Mouse (Mus musculus) midbrain, embryonic 13.5 days (tissue): ENCODE results near the gene Samd14. TPM values are rescaled to one million over a fixed set of nuclear protein-coding genes. Genes with fewer than 3 reads are reported as not detected.
"Not testable (repeated sequence)": the region's sequence is repeated elsewhere in the genome, so short reads cannot be mapped to it uniquely, and the experiment has no call there.

ENCODE experiments used
- ATAC-seq: fragments of 200-750 bp; cut with Nextera tagmentation; 2 replicates; pipeline ENCODE4 v1.8.0; 2017; ENCODE audit warnings: mild to moderate bottlenecking, moderate TSS enrichment, moderate library complexity
- H3K27ac ChIP-seq: fragments of 300-500 bp; sonication (generic); 2 replicates; pipeline ENCODE4 v1.5.1; 2015; ENCODE audit warnings: inconsistent platforms, mild to moderate bottlenecking, moderate library complexity
- H3K27me3 ChIP-seq: fragments of 300-500 bp; sonication (generic); 2 replicates; pipeline ENCODE4 v1.6.1; 2015; ENCODE audit warnings: mild to moderate bottlenecking, inconsistent platforms
- H3K36me3 ChIP-seq: fragments of 300-500 bp; sonication (generic); 2 replicates; pipeline ENCODE4 v1.6.1; 2015; ENCODE audit warnings: mild to moderate bottlenecking, inconsistent platforms
- H3K4me1 ChIP-seq: fragments of 300-500 bp; sonication (generic); replicated peaks from 2 replicates; pipeline ENCODE4 v1.6.1; 2015; ENCODE audit warnings: inconsistent platforms
- H3K4me2 ChIP-seq: fragments of 300-500 bp; sonication (generic); replicated peaks from 2 replicates; pipeline ENCODE4 v1.6.1; 2015; ENCODE audit warnings: moderate library complexity, mild to moderate bottlenecking, inconsistent platforms
- H3K4me3 ChIP-seq: fragments of 300-500 bp; sonication (generic); replicated peaks from 2 replicates; pipeline ENCODE4 v1.5.1; 2015; ENCODE audit warnings: mild to moderate bottlenecking, inconsistent platforms
- H3K9ac ChIP-seq: fragments of 300-500 bp; sonication (generic); replicated peaks from 2 replicates; pipeline ENCODE4 v1.6.1; 2015; ENCODE audit warnings: mild to moderate bottlenecking, inconsistent platforms
- H3K9me3 ChIP-seq: fragments of 300-500 bp; sonication (generic); 2 replicates; pipeline ENCODE4 v1.6.1; 2016; ENCODE audit warnings: mild to moderate bottlenecking, inconsistent platforms
- WGBS: fragments of 180-500 bp; shearing (Covaris S2); methylation state at CpG from one replicate; pipeline ENCODE4 v1.1.7; 2015; 5-methylcytosine and 5-hydroxymethylcytosine counted together
- polyA plus RNA-seq: library from polyadenylated mRNA; unstranded; fragments of >200 nt; fragmentation: Nextera tagmentation; extraction: Ambion mirVana; gene quantifications from 2 replicates; pipeline ENCODE4 v1.2.1, GENCODE M21; 2015

Gene Samd14
- polyA plus RNA-seq, 1 experiment from 2014 or later = 141 TPM

GRCm38 (mm10) chr11:95010141-95010739, 561 bp downstream of the Samd14 start:
- Histone ChIP-seq H3K9ac (peak overlapping the region; percentile 100), H3K4me2 (peak overlapping the region; percentile 94), H3K36me3 (peaks cover 19% of the 10 kb centered on the region), H3K27ac (peak overlapping the region; percentile 98), H3K9me3 (no peaks in the 10 kb centered on the region), H3K27me3 (no peaks in the 10 kb centered on the region), H3K4me3 (peak overlapping the region; percentile 77), H3K4me1 (peaks cover 79% of the 10 kb centered on the region)
- whole genome bisulfite sequencing = under 1% methylated on average over 31 of the region's 40 CpGs
- ATAC-seq = peak; percentile 65

GRCm38 (mm10) chr11:95010841-95011403, 1.2 kb downstream of the Samd14 start:
- H3K27ac ChIP-seq = peak overlapping the region; percentile 98
- H3K9ac ChIP-seq = peak overlapping the region; percentile 100
- ATAC-seq, H3K9me3 ChIP-seq, H3K27me3 ChIP-seq: not testable (repeated sequence)
- peak overlapping the region; percentile 77 for H3K4me3 ChIP-seq
- peaks cover 80% of the 10 kb centered on the region for H3K4me1 ChIP-seq
- 3% methylated on average over 4 of the region's 4 CpGs for WGBS
- H3K36me3 ChIP-seq = peaks cover 20% of the 10 kb centered on the region
- peak overlapping the region; percentile 94 for H3K4me2 ChIP-seq

GRCm38 (mm10) chr11:95011416-95011815, 1.7 kb downstream of the Samd14 start:
- H3K9ac ChIP-seq = peak overlapping the region; percentile 100
- peaks cover 80% of the 10 kb centered on the region for H3K4me1 ChIP-seq
- no peaks in the 10 kb centered on the region for H3K9me3 ChIP-seq
- H3K27me3 ChIP-seq = no peaks in the 10 kb centered on the region
- peak overlapping the region; percentile 94 for H3K4me2 ChIP-seq
- ATAC-seq = no peak
- 38% methylated on average over 1 of the region's 1 CpGs for WGBS
- peaks cover 25% of the 10 kb centered on the region for H3K36me3 ChIP-seq
- H3K27ac ChIP-seq = peak overlapping the region; percentile 98
- H3K4me3 ChIP-seq = peak overlapping the region; percentile 77

- ATAC-seq = no peak
- Histone ChIP-seq H3K4me1 (peaks cover 82% of the 10 kb centered on the region), H3K4me3 (peak overlapping the region; percentile 77), H3K27ac (peak overlapping the region; percentile 98), H3K36me3 (peaks cover 31% of the 10 kb centered on the region), H3K9ac (peak overlapping the region; percentile 100), H3K27me3 (no peaks in the 10 kb centered on the region), H3K9me3 (no peaks in the 10 kb centered on the region), H3K4me2 (peak overlapping the region; percentile 94)
- 47% methylated on average over 3 of the region's 3 CpGs for WGBS
These were observed 2.4 kb downstream of the Samd14 start for GRCm38 (mm10) chr11:95012075-95012474.

- H3K9me3 ChIP-seq = no peaks in the 10 kb centered on the region
- H3K27ac ChIP-seq = peak overlapping the region; percentile 98; the same call in 1 of the 2 replicates
- H3K27me3 ChIP-seq = no peaks in the 10 kb centered on the region
- peak overlapping the region; percentile 94 for H3K4me2 ChIP-seq
- peak overlapping the region; percentile 100 for H3K9ac ChIP-seq
- peaks cover 35% of the 10 kb centered on the region for H3K36me3 ChIP-seq
- ATAC-seq = no peak
- peak overlapping the region; percentile 77 for H3K4me3 ChIP-seq
- WGBS = 27% methylated on average over 3 of the region's 3 CpGs
- peaks cover 82% of the 10 kb centered on the region for H3K4me1 ChIP-seq
These were observed 2.8 kb downstream of the Samd14 start for GRCm38 (mm10) chr11:95012487-95012886.

- Histone ChIP-seq H3K9ac (peak overlapping the region; percentile 25), H3K4me1 (peaks cover 72% of the 10 kb centered on the region)
These were observed 5.8 kb downstream of the Samd14 start for GRCm38 (mm10) chr11:95015484-95015883.

GRCm38 (mm10) chr11:95022237-95022992, 12.7 kb downstream of the Samd14 start:
- no peak overlapping the region for H3K4me3 ChIP-seq
- no peaks in the 10 kb centered on the region for H3K9me3 ChIP-seq
- H3K9ac ChIP-seq = no peak overlapping the region
- no peaks in the 10 kb centered on the region for H3K27me3 ChIP-seq
- H3K36me3 ChIP-seq = peaks cover 86% of the 10 kb centered on the region
- ATAC-seq = no peak
- peaks cover 17% of the 10 kb centered on the region; the same call in 1 of the 2 replicates for H3K4me1 ChIP-seq
- WGBS = 81% methylated on average over 10 of the region's 10 CpGs
- no peak overlapping the region for H3K4me2 ChIP-seq
- no peak overlapping the region for H3K27ac ChIP-seq

More at GRCm38 (mm10) chr11:95015484-95015883, 5.8 kb downstream of the Samd14 start:
- ATAC-seq = no peak
- H3K4me3 ChIP-seq = no peak overlapping the region
- 71% methylated on average over 3 of the region's 3 CpGs for WGBS
- H3K27ac ChIP-seq = no peak overlapping the region
- H3K27me3 ChIP-seq = no peaks in the 10 kb centered on the region
- H3K9me3 ChIP-seq = no peaks in the 10 kb centered on the region
- peaks cover 62% of the 10 kb centered on the region for H3K36me3 ChIP-seq
- no peak overlapping the region for H3K4me2 ChIP-seq

- 97% methylated on average over 9 of the region's 9 CpGs for WGBS
- no peaks in the 10 kb centered on the region for H3K9me3 ChIP-seq
- peaks cover 79% of the 10 kb centered on the region for H3K36me3 ChIP-seq
- no peak overlapping the region for H3K4me3 ChIP-seq
- no peak overlapping the region for H3K9ac ChIP-seq
- H3K27ac ChIP-seq = no peak overlapping the region
- peaks cover 24% of the 10 kb centered on the region for H3K4me1 ChIP-seq
- H3K27me3 ChIP-seq = no peaks in the 10 kb centered on the region
- H3K4me2 ChIP-seq = no peak overlapping the region
- no peak for ATAC-seq
These were observed 13.8 kb downstream of the Samd14 start for GRCm38 (mm10) chr11:95023481-95023880.

- ATAC-seq = no peak
- no peak overlapping the region for H3K9ac ChIP-seq
- peaks cover 26% of the 10 kb centered on the region for H3K4me1 ChIP-seq
- H3K27me3 ChIP-seq = no peaks in the 10 kb centered on the region
- peaks cover 67% of the 10 kb centered on the region for H3K36me3 ChIP-seq
- no peaks in the 10 kb centered on the region for H3K9me3 ChIP-seq
- H3K4me2 ChIP-seq = no peak overlapping the region
- no peak overlapping the region for H3K4me3 ChIP-seq
- WGBS = 69% methylated on average over 29 of the region's 29 CpGs
- H3K27ac ChIP-seq = no peak overlapping the region; the same call in 1 of the 2 replicates
These were observed 14.9 kb downstream of the Samd14 start for GRCm38 (mm10) chr11:95024439-95025184.

- peaks cover 21% of the 10 kb centered on the region for H3K4me1 ChIP-seq
- H3K27ac ChIP-seq = peak overlapping the region; percentile 9; the same call in 1 of the 2 replicates
- H3K4me2 ChIP-seq = no peak overlapping the region
- H3K9ac ChIP-seq = no peak overlapping the region
- H3K27me3 ChIP-seq = no peaks in the 10 kb centered on the region
- ATAC-seq = no peak
- whole genome bisulfite sequencing = 87% methylated on average over 11 of the region's 11 CpGs
- H3K9me3 ChIP-seq = no peaks in the 10 kb centered on the region
- H3K4me3 ChIP-seq = no peak overlapping the region
- H3K36me3 ChIP-seq = peaks cover 59% of the 10 kb centered on the region
These were observed 15.7 kb downstream of the Samd14 start for GRCm38 (mm10) chr11:95025227-95026012.

- peaks cover 21% of the 10 kb centered on the region for H3K4me1 ChIP-seq
- no peaks in the 10 kb centered on the region for H3K9me3 ChIP-seq
- peak; percentile 55 for ATAC-seq
- peak overlapping the region; percentile 44; the same call in 1 of the 2 replicates for H3K27ac ChIP-seq
- no peak overlapping the region for H3K4me2 ChIP-seq
- H3K4me3 ChIP-seq = no peak overlapping the region
- WGBS = 66% methylated on average over 6 of the region's 6 CpGs
- H3K27me3 ChIP-seq = no peaks in the 10 kb centered on the region
- no peak overlapping the region for H3K9ac ChIP-seq
- peaks cover 52% of the 10 kb centered on the region for H3K36me3 ChIP-seq
These were observed 16.4 kb downstream of the Samd14 start for GRCm38 (mm10) chr11:95026090-95026542.
